Mouse (Mus musculus) forebrain, embryonic 10.5 days (tissue): ENCODE data around the gene Tmem208. TPM values are rescaled to one million over a fixed set of nuclear protein-coding genes. Genes with fewer than 3 reads are reported as not detected.
"Not testable (repeated sequence)": the region's sequence is repeated elsewhere in the genome, so short reads cannot be mapped to it uniquely, and the experiment has no call there.

Source experiments
- DNase-seq: peaks from one replicate; pipeline ENCODE4 v3.0.0-alpha.2; 2017; ENCODE audit warnings: low spot score; ENCODE audit errors: extremely low spot score
- H3K27ac ChIP-seq: fragments of 300-500 bp; sonication (generic); 2 replicates; pipeline ENCODE4 v1.5.1; 2016; ENCODE audit warnings: mild to moderate bottlenecking
- H3K27me3 ChIP-seq: fragments of 300-500 bp; sonication (generic); 2 replicates; pipeline ENCODE4 v1.6.1; 2016; ENCODE audit warnings: mild to moderate bottlenecking; ENCODE audit not compliant: poor library complexity, severe bottlenecking
- H3K36me3 ChIP-seq: fragments of 300-500 bp; sonication (generic); replicated peaks from 2 replicates; pipeline ENCODE4 v1.6.1; 2016; ENCODE audit warnings: mild to moderate bottlenecking, moderate library complexity
- H3K4me1 ChIP-seq: fragments of 300-500 bp; sonication (generic); 2 replicates; pipeline ENCODE4 v1.6.1; 2016
- H3K4me3 ChIP-seq: fragments of 300-500 bp; sonication (generic); 2 replicates; pipeline ENCODE4 v1.5.1; 2016; ENCODE audit warnings: mild to moderate bottlenecking, moderate library complexity
- H3K9me3 ChIP-seq: fragments of 300-500 bp; sonication (generic); 2 replicates; pipeline ENCODE4 v1.6.1; 2016; ENCODE audit warnings: mild to moderate bottlenecking, moderate library complexity
- WGBS: fragments of 180-500 bp; shearing (Covaris S2); methylation state at CpG from one replicate; pipeline ENCODE4 v1.1.7; 2016; 5-methylcytosine and 5-hydroxymethylcytosine counted together
- polyA plus RNA-seq: library from polyadenylated mRNA; unstranded; fragments of >200 nt; fragmentation: Nextera tagmentation; extraction: Ambion mirVana; gene quantifications from 2 replicates; pipeline ENCODE4 v1.2.1, GENCODE M21; 2016

Gene Tmem208
- polyA plus RNA-seq, 1 experiment from 2014 or later: 95.3 TPM

DNA sequence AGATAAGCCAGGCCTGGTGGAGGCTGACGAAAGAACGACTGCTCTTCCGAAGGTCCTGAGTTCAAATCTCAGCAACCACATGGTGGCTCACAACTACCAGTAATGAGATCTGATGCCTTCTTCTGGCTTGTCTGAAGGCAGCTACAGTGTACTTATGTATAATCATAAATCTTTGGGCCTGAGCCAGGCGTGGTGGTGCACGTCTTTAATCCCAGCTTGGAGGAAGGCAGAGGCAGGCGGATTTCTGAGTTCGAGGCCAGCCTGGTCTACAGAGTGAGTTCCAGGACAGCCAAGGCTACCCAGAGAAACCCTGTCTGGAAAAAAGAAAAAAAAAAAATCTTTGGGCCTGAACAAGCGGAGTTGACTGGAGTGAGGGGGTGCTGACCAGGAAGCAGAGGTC is 34.8 kb upstream of the Tmem208 start:
- H3K9me3 ChIP-seq, DNase-seq, H3K27ac ChIP-seq, H3K36me3 ChIP-seq: not testable (repeated sequence)
- WGBS: 91% methylated on average over 8 of the region's 8 CpGs
- Histone ChIP-seq H3K4me3 (peak overlapping the region; percentile 65; the same call in 1 of the 2 replicates), H3K4me1 (peaks cover 35% of the 10 kb centered on the region), H3K27me3 (peaks cover 37% of the 10 kb centered on the region)

DNA sequence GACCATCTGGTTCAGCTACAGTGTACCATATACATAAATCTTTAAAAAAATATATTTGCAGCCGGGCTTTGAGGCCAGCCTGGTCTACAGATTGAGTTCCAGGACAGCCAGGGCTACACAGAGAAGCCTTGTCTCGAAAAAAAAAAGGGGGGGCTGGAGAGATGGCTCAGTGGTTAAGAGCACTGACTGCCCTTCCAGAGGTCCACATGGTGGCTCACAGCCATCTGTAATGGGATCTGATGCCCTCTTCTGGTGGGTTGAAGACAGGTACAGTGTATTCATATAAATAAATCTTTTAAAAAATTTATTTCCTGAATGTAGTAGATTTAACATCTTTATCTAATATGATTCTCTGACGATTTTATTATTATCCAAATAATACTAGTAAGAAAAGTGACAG is 34.4 kb upstream of the Tmem208 start:
- H3K36me3 ChIP-seq, H3K4me3 ChIP-seq, H3K27ac ChIP-seq, H3K9me3 ChIP-seq, DNase-seq: not testable (repeated sequence)
- peaks cover 34% of the 10 kb centered on the region for H3K27me3 ChIP-seq
- H3K4me1 ChIP-seq: peaks cover 37% of the 10 kb centered on the region
- WGBS: 70% methylated on average over 3 of the region's 3 CpGs

DNA sequence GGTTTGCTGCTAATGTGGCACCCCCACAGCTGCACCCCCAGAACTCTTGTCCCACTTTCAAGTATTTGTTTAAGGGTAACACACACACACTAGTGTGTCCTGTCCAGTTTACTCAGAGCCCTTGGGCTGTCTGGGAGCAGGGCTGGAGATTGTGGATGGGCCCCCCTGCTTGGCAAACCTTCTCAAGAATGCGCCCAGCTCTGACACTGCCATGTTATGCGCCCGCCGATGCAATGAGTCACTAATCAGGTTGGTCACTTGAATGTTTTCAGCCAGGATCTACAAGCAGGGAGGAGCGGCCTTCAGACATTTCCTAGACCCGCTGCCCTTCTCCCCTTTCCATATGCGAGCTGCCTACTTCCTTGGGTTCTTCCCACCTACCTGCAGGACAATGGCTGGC is 33.7 kb upstream of the Tmem208 start:
- H3K27me3 ChIP-seq: peaks cover 34% of the 10 kb centered on the region
- H3K4me1 ChIP-seq: peaks cover 43% of the 10 kb centered on the region
- no peak overlapping the region for H3K4me3 ChIP-seq
- DNase-seq: no peak
- no peak overlapping the region for H3K27ac ChIP-seq
- no peaks in the 10 kb centered on the region for H3K36me3 ChIP-seq
- H3K9me3 ChIP-seq: no peaks in the 10 kb centered on the region
- WGBS: 89% methylated on average over 7 of the region's 7 CpGs

DNA sequence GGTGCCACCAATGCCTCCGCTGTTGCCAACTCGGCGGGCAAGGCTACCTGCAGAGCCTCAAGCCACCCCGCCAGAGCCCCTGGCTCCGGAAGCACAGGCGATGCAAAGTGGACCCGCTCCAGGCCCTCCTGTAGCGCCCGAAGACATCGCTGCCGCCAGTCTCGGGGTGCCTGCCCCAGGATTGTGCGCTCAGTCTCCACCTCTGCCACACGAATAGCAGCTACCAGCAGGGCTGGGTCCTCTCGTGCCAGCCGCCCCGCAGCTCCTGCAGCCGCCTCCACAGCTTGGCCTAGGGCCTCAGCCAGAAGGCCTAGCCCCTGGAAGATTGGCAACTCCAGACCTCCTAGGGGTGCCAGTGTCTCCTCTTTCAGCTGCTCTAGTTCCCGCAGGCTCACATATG is 32.7 kb upstream of the Tmem208 start:
- Histone ChIP-seq H3K27me3 (peaks cover 34% of the 10 kb centered on the region), H3K4me3 (no peak overlapping the region), H3K27ac (no peak overlapping the region), H3K36me3 (peaks cover 2% of the 10 kb centered on the region), H3K4me1 (peaks cover 42% of the 10 kb centered on the region), H3K9me3 (no peaks in the 10 kb centered on the region)
- WGBS: 72% methylated on average over 19 of the region's 19 CpGs
- no peak for DNase-seq

DNA sequence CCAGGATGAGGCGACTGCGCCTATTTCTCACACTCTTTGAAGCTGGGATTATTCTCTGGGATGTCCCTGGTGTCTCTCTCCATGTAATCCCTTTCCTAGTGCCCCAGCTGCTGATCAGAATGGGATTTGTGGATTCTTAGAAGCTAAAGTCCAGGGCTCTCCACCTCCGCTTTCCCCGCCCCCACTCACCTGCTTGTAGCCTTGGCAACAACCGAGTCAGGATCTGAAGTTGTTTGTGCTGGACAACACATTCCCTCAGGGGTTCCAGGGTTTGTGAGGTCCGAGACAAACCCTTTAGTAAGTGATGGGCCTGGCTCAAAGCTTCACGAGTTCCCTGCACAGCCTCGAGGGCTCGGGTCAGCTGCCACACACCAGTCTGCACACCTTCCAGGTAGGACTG is 31.4 kb upstream of the Tmem208 start:
- H3K27ac ChIP-seq: no peak overlapping the region
- peak overlapping the region; percentile 29; the same call in 1 of the 2 replicates for H3K4me3 ChIP-seq
- WGBS: 68% methylated on average over 9 of the region's 9 CpGs
- no peaks in the 10 kb centered on the region for H3K9me3 ChIP-seq
- H3K4me1 ChIP-seq: peaks cover 39% of the 10 kb centered on the region
- DNase-seq: no peak
- peaks cover 30% of the 10 kb centered on the region for H3K27me3 ChIP-seq
- H3K36me3 ChIP-seq: peaks cover 15% of the 10 kb centered on the region

DNA sequence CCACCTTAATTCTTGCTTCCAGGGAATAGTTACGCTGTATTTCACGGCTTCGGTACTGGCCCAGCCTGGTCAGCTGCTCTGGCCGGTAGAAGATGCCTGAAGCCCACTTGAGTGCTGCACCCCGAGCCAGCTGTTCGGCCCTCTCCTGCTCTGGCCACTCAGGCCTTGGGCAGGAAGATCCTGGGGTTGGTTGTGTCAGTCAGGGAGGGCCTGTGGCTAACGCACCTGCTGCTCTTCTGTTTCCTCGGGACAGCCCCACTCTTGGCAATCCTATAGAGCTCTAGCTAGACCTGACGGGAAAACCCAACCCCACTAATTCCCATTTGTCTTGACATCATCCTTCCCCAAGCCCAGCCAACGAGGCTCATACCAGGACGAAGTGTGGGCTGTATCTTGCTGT is 30.9 kb upstream of the Tmem208 start:
- peaks cover 25% of the 10 kb centered on the region for H3K27me3 ChIP-seq
- peak overlapping the region; percentile 29 for H3K4me3 ChIP-seq
- 70% methylated on average over 11 of the region's 11 CpGs for WGBS
- H3K9me3 ChIP-seq: no peaks in the 10 kb centered on the region
- H3K36me3 ChIP-seq: peaks cover 20% of the 10 kb centered on the region
- H3K27ac ChIP-seq: no peak overlapping the region
- no peak for DNase-seq
- H3K4me1 ChIP-seq: peaks cover 34% of the 10 kb centered on the region

DNA sequence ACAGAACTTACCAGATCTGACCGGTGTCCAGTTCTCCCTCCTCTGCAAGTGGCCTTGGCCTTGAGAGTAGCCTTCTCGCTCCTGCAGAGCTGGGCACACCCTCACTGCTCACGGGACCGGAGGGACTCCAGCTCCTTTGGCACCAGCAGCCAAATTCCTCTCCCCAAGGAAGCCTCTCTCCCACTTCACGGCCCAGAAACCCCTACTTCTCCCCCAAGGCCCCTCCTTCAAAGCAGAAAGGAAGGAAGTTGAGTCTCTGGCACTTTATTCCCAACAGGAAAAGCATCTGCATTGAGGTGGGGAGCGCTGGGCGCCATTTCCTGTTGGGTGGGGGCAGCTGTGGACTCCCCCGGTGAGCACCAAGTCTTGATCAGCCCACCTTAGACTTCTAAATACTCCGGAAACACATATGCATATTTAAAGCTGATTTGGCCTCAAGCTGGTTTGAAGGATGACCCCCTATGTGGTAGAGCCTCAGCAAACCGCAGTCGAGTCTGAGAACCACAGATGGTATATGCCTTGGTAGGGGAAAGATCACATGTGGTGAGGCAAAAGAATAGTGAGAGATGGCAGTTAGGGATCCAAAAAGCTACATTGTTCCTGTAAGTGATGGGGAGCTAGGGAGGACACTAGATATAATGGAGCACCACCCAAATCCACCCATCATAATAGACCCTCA is 30.1 kb upstream of the Tmem208 start, which contains the start of gene Exoc3l:
Gene Exoc3l, minus strand, starts transcription at position 207 of the 679 bp plus-strand sequence.
- Histone ChIP-seq H3K9me3 (no peaks in the 10 kb centered on the region), H3K36me3 (peaks cover 28% of the 10 kb centered on the region), H3K4me1 (peaks cover 26% of the 10 kb centered on the region), H3K4me3 (peak within 1 kb of the TSS; percentile 98), H3K27ac (peak within 1 kb of the TSS; percentile 92; the same call in 1 of the 2 replicates), H3K27me3 (peaks cover 17% of the 10 kb centered on the region)
- no peak for DNase-seq
- WGBS: 78% methylated on average over 11 of the region's 11 CpGs

DNA sequence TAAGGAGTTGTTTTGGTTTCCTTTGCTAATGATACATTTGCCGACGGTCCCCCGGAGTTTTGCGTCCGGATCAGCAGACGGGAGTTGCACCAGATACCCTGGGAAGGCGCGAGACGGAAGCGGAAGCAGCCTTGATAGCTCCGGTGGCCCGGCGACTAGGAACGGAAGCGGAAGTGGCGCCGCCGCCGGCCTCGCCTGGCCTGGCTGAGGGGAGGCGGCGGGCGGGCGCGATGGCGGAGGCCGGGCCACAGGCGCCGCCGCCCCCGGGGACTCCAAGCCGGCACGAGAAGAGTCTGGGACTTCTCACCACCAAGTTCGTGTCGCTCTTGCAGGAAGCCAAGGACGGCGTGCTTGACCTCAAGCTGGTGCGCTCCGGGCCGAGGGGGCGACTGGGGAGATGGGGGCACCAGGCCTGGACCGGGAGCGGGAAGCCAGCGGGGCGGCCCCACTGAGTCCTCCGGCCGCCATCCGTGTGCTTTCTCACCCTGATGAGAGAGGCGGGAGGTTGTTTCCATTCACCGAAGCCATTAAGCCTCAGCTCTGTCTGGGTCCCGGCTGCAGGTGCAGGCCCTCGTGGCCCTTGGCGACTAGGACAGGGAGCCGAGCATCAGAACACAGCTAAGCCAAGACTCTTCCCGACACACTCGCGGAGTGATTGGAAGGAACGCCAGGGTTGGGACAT is 28.5 kb upstream of the Tmem208 start, which contains the start of gene E2f4:
Gene E2f4, plus strand, starts transcription at position 153 of the 682 bp plus-strand sequence.
- H3K4me3 ChIP-seq: peak within 1 kb of the TSS; percentile 98
- no peaks in the 10 kb centered on the region for H3K9me3 ChIP-seq
- H3K36me3 ChIP-seq: peaks cover 44% of the 10 kb centered on the region
- WGBS: under 1% methylated on average over 58 of the region's 58 CpGs
- H3K27ac ChIP-seq: peak within 1 kb of the TSS; percentile 92
- H3K27me3 ChIP-seq: peaks cover 12% of the 10 kb centered on the region
- DNase-seq: peak; percentile 94
- H3K4me1 ChIP-seq: peaks cover 26% of the 10 kb centered on the region

DNA sequence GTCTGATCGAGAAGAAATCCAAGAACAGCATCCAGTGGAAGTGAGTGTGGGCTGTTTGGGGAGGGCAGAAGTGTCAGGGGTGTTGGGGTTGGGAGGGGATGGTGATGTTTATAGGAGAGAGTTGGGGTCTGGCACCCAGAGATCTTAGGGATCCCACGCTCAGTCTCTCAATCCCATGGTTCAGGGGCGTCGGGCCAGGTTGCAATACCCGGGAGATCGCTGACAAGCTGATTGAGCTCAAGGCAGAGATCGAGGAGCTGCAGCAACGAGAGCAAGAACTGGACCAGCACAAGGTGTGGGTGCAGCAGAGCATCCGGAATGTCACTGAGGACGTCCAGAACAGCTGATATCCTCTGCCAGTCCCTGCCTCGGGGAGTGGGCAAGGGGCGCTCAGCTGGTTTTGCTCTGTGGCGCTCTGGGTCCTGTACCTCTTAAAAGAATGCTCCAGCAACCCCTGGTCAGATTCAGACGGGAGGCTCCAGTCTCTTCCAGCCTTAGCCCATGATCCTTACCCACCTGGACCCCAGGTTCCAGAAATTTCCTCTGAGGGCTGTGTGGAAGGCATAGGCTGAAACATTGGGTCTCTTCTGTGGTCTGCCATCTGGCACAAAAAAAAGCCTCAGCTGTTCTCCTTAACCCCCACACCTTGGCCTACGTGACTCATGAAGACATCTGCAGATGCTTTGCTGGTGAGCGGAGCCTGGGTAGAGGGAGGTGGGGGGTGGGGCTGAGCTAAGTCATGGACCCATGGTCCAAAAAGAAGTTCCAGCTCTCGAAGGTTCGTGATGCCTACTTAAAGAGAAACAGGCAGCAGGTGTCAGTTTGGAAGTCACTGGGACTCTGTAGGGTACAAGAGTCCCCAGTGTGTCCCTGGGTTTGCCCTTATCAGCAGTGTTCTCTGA is 27.6 kb upstream of the Tmem208 start:
- peaks cover 54% of the 10 kb centered on the region for H3K36me3 ChIP-seq
- peaks cover 3% of the 10 kb centered on the region for H3K27me3 ChIP-seq
- H3K4me3 ChIP-seq: peak overlapping the region; percentile 98
- WGBS: 70% methylated on average over 18 of the region's 18 CpGs
- peaks cover 23% of the 10 kb centered on the region for H3K4me1 ChIP-seq
- peak overlapping the region; percentile 92 for H3K27ac ChIP-seq
- H3K9me3 ChIP-seq: no peaks in the 10 kb centered on the region
- no peak for DNase-seq

DNA sequence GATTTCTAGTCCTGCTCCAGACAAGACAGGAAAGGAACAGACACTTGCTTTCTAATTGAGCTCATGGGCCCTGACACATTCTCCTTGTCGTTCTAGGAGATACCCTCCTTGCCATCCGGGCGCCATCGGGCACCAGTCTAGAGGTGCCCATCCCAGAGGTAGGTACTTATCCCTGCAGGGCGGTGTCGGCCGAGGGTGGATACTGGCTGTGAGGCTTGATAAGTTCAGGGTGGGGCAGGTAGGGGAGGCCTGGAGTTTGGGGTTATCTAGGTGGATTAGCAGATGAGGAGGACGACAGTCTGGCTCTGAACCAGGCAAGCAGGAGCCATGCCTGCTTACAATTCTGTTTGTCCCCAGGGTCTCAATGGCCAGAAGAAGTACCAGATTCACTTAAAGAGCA is 26.2 kb upstream of the Tmem208 start:
- no peak for DNase-seq
- peaks cover 67% of the 10 kb centered on the region for H3K36me3 ChIP-seq
- H3K9me3 ChIP-seq: no peaks in the 10 kb centered on the region
- peaks cover 31% of the 10 kb centered on the region for H3K4me1 ChIP-seq
- H3K4me3 ChIP-seq: no peak overlapping the region
- WGBS: 95% methylated on average over 8 of the region's 8 CpGs
- no peak overlapping the region for H3K27ac ChIP-seq
- H3K27me3 ChIP-seq: no peaks in the 10 kb centered on the region

DNA sequence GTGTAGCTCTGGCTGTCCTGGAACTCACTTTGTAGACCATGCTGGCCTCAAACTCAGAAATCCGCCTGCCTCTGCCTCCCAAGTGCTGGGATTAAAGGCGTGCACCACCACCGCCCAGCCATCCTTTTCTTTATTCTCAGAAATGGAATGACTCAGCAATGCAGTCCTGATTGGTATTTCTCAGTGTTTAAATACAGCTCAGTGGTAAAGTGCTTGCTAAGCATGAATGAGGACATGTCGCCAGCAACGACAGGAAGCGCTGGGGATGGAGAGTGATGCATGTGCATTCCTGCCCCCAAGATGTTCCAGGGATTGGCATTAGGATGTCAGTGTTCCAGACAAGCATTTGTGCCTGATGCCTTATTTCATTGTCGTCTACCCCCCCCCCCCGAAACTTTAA is 22.8 kb upstream of the Tmem208 start:
- Histone ChIP-seq H3K27me3 (no peaks in the 10 kb centered on the region), H3K36me3 (peaks cover 91% of the 10 kb centered on the region), H3K27ac (no peak overlapping the region), H3K9me3 (no peaks in the 10 kb centered on the region), H3K4me3 (no peak overlapping the region), H3K4me1 (peaks cover 33% of the 10 kb centered on the region)
- 88% methylated on average over 8 of the region's 8 CpGs for WGBS
- DNase-seq: no peak

DNA sequence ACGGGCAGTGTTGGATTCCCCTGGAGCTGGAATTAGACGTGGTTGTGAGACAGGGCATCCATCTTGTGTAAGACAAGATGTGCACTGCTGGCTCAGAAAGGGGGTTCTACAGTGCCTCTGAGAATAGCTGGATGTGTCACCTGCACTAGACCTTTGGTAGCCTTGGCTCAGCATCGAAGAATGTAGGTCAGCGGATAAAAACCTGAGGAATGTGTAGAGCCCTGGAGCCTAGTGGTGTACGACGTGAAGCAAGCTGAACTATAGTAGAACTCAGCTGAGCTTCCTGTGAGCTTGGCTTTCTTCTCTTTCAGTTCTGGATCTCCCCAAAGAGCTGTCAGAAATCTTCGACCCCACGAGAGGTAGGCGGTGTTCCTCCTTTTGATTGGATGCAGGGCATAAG is 22.3 kb upstream of the Tmem208 start:
- no peak for DNase-seq
- no peaks in the 10 kb centered on the region for H3K9me3 ChIP-seq
- 93% methylated on average over 9 of the region's 9 CpGs for WGBS
- no peak overlapping the region for H3K27ac ChIP-seq
- no peak overlapping the region for H3K4me3 ChIP-seq
- H3K4me1 ChIP-seq: peaks cover 28% of the 10 kb centered on the region
- no peaks in the 10 kb centered on the region for H3K27me3 ChIP-seq
- H3K36me3 ChIP-seq: peaks cover 91% of the 10 kb centered on the region
